Mouse (Mus musculus): Measurements from ENCODE around the gene Vmn1r49.
"Not testable (repeated sequence)": the region's sequence is repeated elsewhere in the genome, so short reads cannot be mapped to it uniquely, and the experiment has no call there.

Gene Vmn1r49

GRCm38 (mm10) chr6:90078406-90078805, at the start of gene Vmn1r49:
TSS of gene Vmn1r49 (minus strand) at chr6:90078506.
- DNase-seq (ENCODE audit: low read depth, low spot score) = no peak

GRCm38 (mm10) chr6:90122296-90122695, 44.0 kb upstream of the Vmn1r49 start, which contains the start of gene Vmn1r51:
TSS of gene Vmn1r51 (plus strand) at chr6:90122596.
- DNase-seq (ENCODE audit: low read depth, low spot score) = not testable (repeated sequence)

GRCm38 (mm10) chr6:90101130-90101529, 22.8 kb upstream of the Vmn1r49 start, which contains the start of gene Vmn1r50:
TSS of gene Vmn1r50 (plus strand) at chr6:90101430.
- DNase-seq (ENCODE audit: low read depth, low spot score) = no peak

GRCm38 (mm10) chr6:90100566-90100965, 22.3 kb upstream of the Vmn1r49 start:
- no peak for DNase-seq (ENCODE audit: low read depth, low spot score)

- DNase-seq (ENCODE audit: low read depth, low spot score) = not testable (repeated sequence)
These were observed 41.6 kb downstream of the Vmn1r49 start, which contains the start of gene Vmn1r48 for GRCm38 (mm10) chr6:90036741-90037140. TSS of gene Vmn1r48 (minus strand) at chr6:90036841.

Measured in c-Kit-negative CD71-positive TER-119-positive erythroid progenitor cells, embryonic 14.5 days (primary cell).